Mouse (Mus musculus) E14TG2a.4 (cell line): ENCODE data around the gene 4922502D21Rik.

Experiments
- CTCF ChIP-seq: conservative IDR thresholded peaks from 2 replicates; pipeline ENCODE4 v1.5.1; 2014; ENCODE audit warnings: low read length
- NANOG ChIP-seq: IDR thresholded peaks from 2 replicates; pipeline ENCODE4 v1.6.1; 2014; ENCODE audit warnings: borderline replicate concordance, low read length, mixed read lengths

DNA sequence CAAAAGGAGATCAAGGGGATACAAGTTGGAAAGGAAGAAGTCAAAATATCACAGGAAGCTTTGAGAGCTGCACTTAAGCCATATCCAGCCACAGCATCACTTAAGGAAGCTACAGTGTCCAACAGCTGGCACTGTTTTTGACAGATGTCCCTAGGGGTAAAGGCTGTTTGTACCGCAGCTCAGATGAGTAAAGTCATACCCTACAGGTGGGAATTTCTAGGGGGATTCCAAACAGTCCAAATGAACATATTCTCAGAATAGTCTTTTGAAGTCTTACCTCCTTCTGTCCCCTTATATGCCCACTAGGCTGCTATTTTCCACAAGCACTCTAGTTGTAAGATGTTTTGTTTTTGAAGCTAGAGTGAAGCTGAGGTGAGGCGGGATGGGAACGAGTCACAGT, 19.1 kb downstream of the 4922502D21Rik start:
- TF ChIP-seq CTCF (no peak), NANOG (no peak)
